30 mouse cellular contexts compared by ENCODE assay signal in genomic region chr7:131605481-131605880, GRCm38 (mm10). TPM values are rescaled to one million over a fixed set of nuclear protein-coding genes. Genes with fewer than 3 reads are reported as not detected.
DNase-seq lines count a peak whose midpoint lies in the region; ATAC-seq and TF ChIP-seq lines count a peak whose summit lies in the region.
"Had no signal": no experiment of that assay in that cellular context is flagged by ENCODE, and none has a peak within 500 bp of the region (broad histone marks: within the 10 kb centered on the region; RNA-seq: fewer than 3 reads in every experiment).

No protein-coding gene starts in this region.

- no peak for ATAC-seq in forebrain, embryonic 11.5 days (replicated peaks; ENCODE audit: low FRiP score)
- ATAC-seq in forebrain, embryonic 16.5 days: no peak
- no peak for ATAC-seq in hindbrain, postnatal 0 days
- no peak for ATAC-seq in hindbrain, embryonic 13.5 days (ENCODE audit: low FRiP score)
- ATAC-seq in midbrain, postnatal 0 days (ENCODE audit: low FRiP score): no peak
- no peak for ATAC-seq in midbrain, embryonic 13.5 days
- ATAC-seq: CD4-positive, CD25-positive, alpha-beta regulatory T cell, adult 4 months; forebrain, embryonic 13.5 days; forebrain, postnatal 0 days; intestine, postnatal 0 days had no signal

- peak; percentile 15 for DNase-seq in forebrain, embryonic 11.5 days (ENCODE audit: low spot score)
- DNase-seq in hindbrain, postnatal 0 days (ENCODE audit: low spot score): peak; percentile 6
- DNase-seq in midbrain, postnatal 0 days (ENCODE audit: low spot score): peak; percentile 32
- DNase-seq: adrenal gland, adult 2 months; adrenal gland, postnatal 14 days; cerebellum, adult 11 months; cerebellum, adult 8-10 months; cerebellum, postnatal 36 days; embryo, embryonic 11 days; forebrain, postnatal 0 days; gastrocnemius, postnatal 10 days; gastrocnemius, postnatal 36 days had no signal

- 72% methylated on average over 4 of the region's 4 CpGs for WGBS in forebrain, embryonic 11.5 days
- WGBS in forebrain, embryonic 16.5 days: 64% methylated on average over 4 of the region's 4 CpGs
- 48% methylated on average over 4 of the region's 4 CpGs for WGBS in hindbrain, postnatal 0 days
- 67% methylated on average over 4 of the region's 4 CpGs for WGBS in hindbrain, embryonic 13.5 days
- 73% methylated on average over 4 of the region's 4 CpGs for WGBS in midbrain, postnatal 0 days
- WGBS in midbrain, embryonic 13.5 days: 64% methylated on average over 4 of the region's 4 CpGs

- H3K27ac ChIP-seq in forebrain, embryonic 11.5 days (ENCODE audit: low read depth, low read length): no peak overlapping the region
- no peak overlapping the region for H3K27ac ChIP-seq in forebrain, embryonic 16.5 days (ENCODE audit: low read length)
- no peak overlapping the region for H3K27ac ChIP-seq in hindbrain, postnatal 0 days
- no peak overlapping the region for H3K27ac ChIP-seq in hindbrain, embryonic 13.5 days
- H3K27ac ChIP-seq in midbrain, postnatal 0 days (ENCODE audit: low read depth, low read length): no peak overlapping the region
- no peak overlapping the region for H3K27ac ChIP-seq in midbrain, embryonic 13.5 days
- H3K27ac ChIP-seq: embryonic facial prominence, embryonic 10.5 days; embryonic facial prominence, embryonic 13.5 days; forebrain, embryonic 13.5 days; hindbrain, embryonic 10.5 days; hindbrain, embryonic 14.5 days had no signal

- H3K36me3 ChIP-seq in forebrain, embryonic 11.5 days (ENCODE audit: control insufficient read depth, insufficient read depth, low read length): no peaks in the 10 kb centered on the region
- H3K36me3 ChIP-seq in forebrain, embryonic 16.5 days (ENCODE audit: control insufficient read depth, insufficient read depth): no peaks in the 10 kb centered on the region
- no peaks in the 10 kb centered on the region for H3K36me3 ChIP-seq in hindbrain, postnatal 0 days (ENCODE audit: insufficient read depth, low read length)
- H3K36me3 ChIP-seq in hindbrain, embryonic 13.5 days: no peaks in the 10 kb centered on the region
- no peaks in the 10 kb centered on the region for H3K36me3 ChIP-seq in midbrain, postnatal 0 days (ENCODE audit: insufficient read depth, low read length)
- no peaks in the 10 kb centered on the region for H3K36me3 ChIP-seq in midbrain, embryonic 13.5 days
- H3K36me3 ChIP-seq: embryonic facial prominence, embryonic 10.5 days; embryonic facial prominence, embryonic 13.5 days; hindbrain, embryonic 10.5 days had no signal

- peaks cover 10% of the 10 kb centered on the region; the same call in 1 of the 2 replicates for H3K27me3 ChIP-seq in forebrain, embryonic 11.5 days (ENCODE audit: control insufficient read depth, insufficient read depth, low read length)
- H3K27me3 ChIP-seq in forebrain, embryonic 16.5 days (replicated peaks; ENCODE audit: control insufficient read depth, insufficient read depth, low read length): peaks cover 7% of the 10 kb centered on the region
- H3K27me3 ChIP-seq in hindbrain, postnatal 0 days (ENCODE audit: insufficient read depth, low read length): no peaks in the 10 kb centered on the region
- peaks cover 29% of the 10 kb centered on the region for H3K27me3 ChIP-seq in hindbrain, embryonic 13.5 days
- H3K27me3 ChIP-seq in midbrain, postnatal 0 days (ENCODE audit: insufficient read depth, low read length): no peaks in the 10 kb centered on the region
- H3K27me3 ChIP-seq in midbrain, embryonic 13.5 days: peaks cover 47% of the 10 kb centered on the region

- H3K4me3 ChIP-seq in forebrain, embryonic 11.5 days (ENCODE audit: low read depth, low read length): no peak overlapping the region
- no peak overlapping the region for H3K4me3 ChIP-seq in forebrain, embryonic 16.5 days (replicated peaks; ENCODE audit: low read length)
- no peak overlapping the region for H3K4me3 ChIP-seq in hindbrain, postnatal 0 days (ENCODE audit: low read length)
- no peak overlapping the region for H3K4me3 ChIP-seq in hindbrain, embryonic 13.5 days
- no peak overlapping the region for H3K4me3 ChIP-seq in midbrain, postnatal 0 days (ENCODE audit: low read depth, low read length)
- no peak overlapping the region for H3K4me3 ChIP-seq in midbrain, embryonic 13.5 days (replicated peaks)
- H3K4me3 ChIP-seq: embryonic facial prominence, embryonic 10.5 days; embryonic facial prominence, embryonic 13.5 days; erythroblast, embryonic 14.5 days; forebrain, embryonic 13.5 days; hindbrain, embryonic 10.5 days had no signal

- H3K9me3 ChIP-seq in forebrain, embryonic 11.5 days (ENCODE audit: control insufficient read depth, low read length): no peaks in the 10 kb centered on the region
- H3K9me3 ChIP-seq in forebrain, embryonic 16.5 days (ENCODE audit: control insufficient read depth, low read length): no peaks in the 10 kb centered on the region
- H3K9me3 ChIP-seq in hindbrain, postnatal 0 days (ENCODE audit: low read length): no peaks in the 10 kb centered on the region
- H3K9me3 ChIP-seq in hindbrain, embryonic 13.5 days: no peaks in the 10 kb centered on the region
- H3K9me3 ChIP-seq in midbrain, postnatal 0 days (ENCODE audit: low read length): no peaks in the 10 kb centered on the region
- no peaks in the 10 kb centered on the region for H3K9me3 ChIP-seq in midbrain, embryonic 13.5 days
- H3K9me3 ChIP-seq: embryonic facial prominence, embryonic 10.5 days; embryonic facial prominence, embryonic 13.5 days; forebrain, embryonic 13.5 days; hindbrain, embryonic 10.5 days had no signal

- TF ChIP-seq CTCF in hindbrain, postnatal 0 days (IDR thresholded peaks at IDR 0.05; ENCODE audit: low read depth): no peak
- TF ChIP-seq CTCF in midbrain, postnatal 0 days (IDR thresholded peaks at IDR 0.05): no peak

- H3K4me1 ChIP-seq in forebrain, embryonic 11.5 days (replicated peaks; ENCODE audit: control insufficient read depth, insufficient read depth, low read length): peaks cover 5% of the 10 kb centered on the region; the same call in 1 of the 2 replicates
- H3K4me1 ChIP-seq in forebrain, embryonic 16.5 days (replicated peaks; ENCODE audit: control insufficient read depth, insufficient read depth, low read length): no peaks in the 10 kb centered on the region; the same call in 1 of the 2 replicates
- H3K4me1 ChIP-seq in hindbrain, postnatal 0 days (ENCODE audit: insufficient read depth, low read length): peaks cover 5% of the 10 kb centered on the region; the same call in 1 of the 2 replicates
- peaks cover 14% of the 10 kb centered on the region for H3K4me1 ChIP-seq in hindbrain, embryonic 13.5 days (replicated peaks)
- no peaks in the 10 kb centered on the region; the same call in 1 of the 2 replicates for H3K4me1 ChIP-seq in midbrain, postnatal 0 days (ENCODE audit: insufficient read depth, low read length)
- peaks cover 14% of the 10 kb centered on the region for H3K4me1 ChIP-seq in midbrain, embryonic 13.5 days (replicated peaks)

- no peak overlapping the region for H3K4me2 ChIP-seq in forebrain, embryonic 11.5 days (ENCODE audit: low read depth, low read length, severe bottlenecking)
- H3K4me2 ChIP-seq in forebrain, embryonic 16.5 days (ENCODE audit: low read length): no peak overlapping the region
- no peak overlapping the region for H3K4me2 ChIP-seq in hindbrain, postnatal 0 days (ENCODE audit: low read depth, low read length)
- H3K4me2 ChIP-seq in hindbrain, embryonic 13.5 days: no peak overlapping the region
- H3K4me2 ChIP-seq in midbrain, postnatal 0 days (ENCODE audit: low read depth, low read length, poor library complexity, severe bottlenecking): no peak overlapping the region
- H3K4me2 ChIP-seq in midbrain, embryonic 13.5 days (replicated peaks): no peak overlapping the region
- H3K4me2 ChIP-seq: embryonic facial prominence, embryonic 13.5 days; forebrain, embryonic 13.5 days; heart, embryonic 11.5 days; hindbrain, embryonic 14.5 days had no signal

- no peak overlapping the region for H3K9ac ChIP-seq in forebrain, embryonic 11.5 days (ENCODE audit: low read length)
- H3K9ac ChIP-seq in forebrain, embryonic 16.5 days (replicated peaks; ENCODE audit: low read depth, low read length): no peak overlapping the region
- no peak overlapping the region for H3K9ac ChIP-seq in hindbrain, postnatal 0 days (replicated peaks; ENCODE audit: low read length)
- H3K9ac ChIP-seq in hindbrain, embryonic 13.5 days: no peak overlapping the region
- H3K9ac ChIP-seq in midbrain, postnatal 0 days (replicated peaks; ENCODE audit: low read length, poor library complexity, severe bottlenecking): no peak overlapping the region
- no peak overlapping the region for H3K9ac ChIP-seq in midbrain, embryonic 13.5 days (replicated peaks)
- H3K9ac ChIP-seq: embryonic facial prominence, embryonic 13.5 days; forebrain, embryonic 13.5 days; forebrain, postnatal 0 days; hindbrain, embryonic 14.5 days had no signal

RNA-seq across cellular contexts. Expression of gene Bub3, which starts 45.5 kb away (rescaled TPM):
- 256 and 281 TPM in 2 replicates for polyA plus RNA-seq in forebrain, embryonic 11.5 days (2014; fragmentation: Nextera tagmentation; extraction: Ambion mirVana)
- 186 and 188 TPM in 2 replicates for polyA plus RNA-seq in forebrain, embryonic 16.5 days (2015; fragmentation: Nextera tagmentation; extraction: Ambion mirVana)
- total RNA-seq in hindbrain, postnatal 0 days (2014; rRNA removed): 95.2 and 97.8 TPM in 2 replicates
- 127 and 132 TPM in 2 replicates for polyA plus RNA-seq in hindbrain, postnatal 0 days (2015; fragmentation: Nextera tagmentation; extraction: Ambion mirVana)
- polyA plus RNA-seq in hindbrain, embryonic 13.5 days (2015; fragmentation: Nextera tagmentation; extraction: Ambion mirVana): 178 and 200 TPM in 2 replicates
- total RNA-seq in midbrain, postnatal 0 days (2014; rRNA removed): 101 and 106 TPM in 2 replicates
- polyA plus RNA-seq in midbrain, postnatal 0 days (2015; fragmentation: Nextera tagmentation; extraction: Ambion mirVana): 120 and 125 TPM in 2 replicates
- 206 and 224 TPM in 2 replicates for polyA plus RNA-seq in midbrain, embryonic 13.5 days (2015; fragmentation: Nextera tagmentation; extraction: Ambion mirVana)

RNA-seq across cellular contexts. Expression of gene Hmx2, which starts 56.9 kb away (rescaled TPM):
- polyA plus RNA-seq in forebrain, embryonic 11.5 days (2014; fragmentation: Nextera tagmentation; extraction: Ambion mirVana): 0.61 and 0.68 TPM in 2 replicates
- 0.20 and 0.91 TPM in 2 replicates for polyA plus RNA-seq in forebrain, embryonic 16.5 days (2015; fragmentation: Nextera tagmentation; extraction: Ambion mirVana)
- 0.36 and 0.99 TPM in 2 replicates for total RNA-seq in hindbrain, postnatal 0 days (2014; rRNA removed)
- polyA plus RNA-seq in hindbrain, postnatal 0 days (2015; fragmentation: Nextera tagmentation; extraction: Ambion mirVana): 0.56 and 0.91 TPM in 2 replicates
- 2.4 and 3.3 TPM in 2 replicates for polyA plus RNA-seq in hindbrain, embryonic 13.5 days (2015; fragmentation: Nextera tagmentation; extraction: Ambion mirVana)
- 0.71 and 1.3 TPM in 2 replicates for total RNA-seq in midbrain, postnatal 0 days (2014; rRNA removed)
- 0.66 and 1.0 TPM in 2 replicates for polyA plus RNA-seq in midbrain, postnatal 0 days (2015; fragmentation: Nextera tagmentation; extraction: Ambion mirVana)
- polyA plus RNA-seq in midbrain, embryonic 13.5 days (2015; fragmentation: Nextera tagmentation; extraction: Ambion mirVana): 1.4 and 1.6 TPM in 2 replicates
- total RNA-seq: adrenal gland, adult 2 months; adrenal gland, postnatal 14 days; gastrocnemius, adult 18-20 months; gastrocnemius, postnatal 10 days; gastrocnemius, postnatal 36 days; granulocyte monocyte progenitor cell, adult 5-6 weeks; heart, adult 8-10 months; heart, postnatal 25 days had no signal
- polyA plus RNA-seq: adrenal gland, adult 2 months; CD4-positive, CD25-positive, alpha-beta regulatory T cell, adult 4 months; cortical plate, adult 2 months; embryonic facial prominence, embryonic 13.5 days; erythroblast, embryonic 14.5 days; heart, embryonic 11.5 days; heart, postnatal 0 days had no signal
